Mouse (Mus musculus) spleen, postnatal 10 days (tissue): ENCODE results near the gene Mllt10.
"Not testable (repeated sequence)": the region's sequence is repeated elsewhere in the genome, so short reads cannot be mapped to it uniquely, and the experiment has no call there.

Source experiments
- DNase-seq, 2 experiments: peaks; one replicate each; pipeline ENCODE4 v3.0.0; 2021 to 2022; ENCODE audit warnings: low spot score in 2 of 2

Gene Mllt10

DNA sequence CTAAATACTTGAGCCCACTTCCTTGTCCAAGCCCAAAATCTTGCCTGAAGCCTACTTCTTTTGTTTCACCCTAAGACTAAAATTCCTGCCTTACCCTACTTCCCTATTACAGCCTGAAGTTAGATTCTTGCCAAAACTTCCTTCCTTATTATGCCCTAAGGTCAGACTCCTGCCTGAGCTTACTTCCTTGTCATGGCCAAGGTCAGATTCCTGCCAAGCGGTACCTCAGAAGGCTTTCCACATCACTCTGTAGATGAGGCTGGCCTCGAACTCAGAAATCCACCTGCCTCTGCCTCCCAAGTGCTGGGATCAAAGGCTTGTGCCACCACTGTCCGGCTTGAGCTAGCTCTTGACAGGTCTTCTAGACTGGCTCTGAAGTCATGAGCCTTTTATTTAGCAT lies 32.7 kb downstream of the Mllt10 start:
- not testable (repeated sequence) for DNase-seq

DNA sequence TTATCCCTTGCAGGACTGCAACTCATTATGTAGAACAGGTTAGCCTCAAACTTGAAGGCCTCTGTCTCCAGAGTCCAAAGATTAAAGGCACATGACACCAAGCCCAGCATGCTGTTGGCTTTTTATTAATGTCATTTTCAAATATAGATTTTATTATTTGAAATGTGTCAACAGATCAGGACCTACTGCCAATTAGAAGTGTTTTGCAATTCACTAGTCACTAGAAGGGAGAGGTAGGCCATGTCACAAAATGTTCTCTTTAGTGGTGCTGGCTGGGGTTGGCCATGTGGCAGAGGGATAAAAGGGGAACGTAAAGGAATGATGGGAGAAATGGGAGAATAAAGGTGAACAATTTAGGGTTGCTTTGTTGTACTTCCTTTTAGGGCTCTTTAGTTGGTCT lies 38.8 kb downstream of the Mllt10 start:
- no peak for DNase-seq

DNA sequence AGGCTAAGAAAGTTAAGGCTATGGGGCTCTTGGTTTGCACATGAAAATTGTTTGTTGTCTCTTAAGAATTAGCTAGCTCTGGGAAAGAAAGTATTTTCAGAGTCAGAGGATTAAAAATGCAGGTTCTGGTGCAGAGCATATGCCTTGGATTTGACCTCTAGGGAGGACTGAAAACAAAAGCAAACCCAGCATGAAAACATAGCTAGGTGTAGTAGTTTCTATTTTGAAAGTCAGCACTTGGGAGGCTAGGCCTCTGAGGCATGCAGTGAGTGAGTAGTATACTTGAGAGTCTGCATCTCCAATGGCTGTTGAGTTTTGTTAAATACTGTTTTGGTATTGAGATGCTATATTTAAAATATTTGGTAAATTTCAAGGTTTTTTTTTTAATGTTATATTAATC lies 39.3 kb downstream of the Mllt10 start:
- DNase-seq: no peak

DNA sequence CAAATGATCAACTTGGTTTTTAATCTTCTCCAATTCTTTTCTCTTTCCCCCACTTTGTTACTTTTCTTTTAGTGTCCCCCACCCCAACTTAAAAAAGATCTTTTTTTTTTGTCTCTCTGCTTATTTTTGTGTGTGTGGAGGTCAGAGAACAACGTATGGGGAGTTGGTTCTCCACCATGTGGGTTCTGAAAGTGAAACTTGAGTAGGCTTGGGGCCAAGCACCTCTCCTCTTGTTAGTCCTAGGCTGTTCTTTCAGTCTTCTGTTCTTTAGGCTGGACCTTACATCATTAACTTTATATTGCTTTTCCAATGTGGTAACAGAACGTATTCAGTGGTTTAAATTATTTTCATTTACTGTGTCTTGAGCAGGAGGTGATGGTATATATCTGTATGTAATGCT lies 40.8 kb downstream of the Mllt10 start:
- no peak for DNase-seq

DNA sequence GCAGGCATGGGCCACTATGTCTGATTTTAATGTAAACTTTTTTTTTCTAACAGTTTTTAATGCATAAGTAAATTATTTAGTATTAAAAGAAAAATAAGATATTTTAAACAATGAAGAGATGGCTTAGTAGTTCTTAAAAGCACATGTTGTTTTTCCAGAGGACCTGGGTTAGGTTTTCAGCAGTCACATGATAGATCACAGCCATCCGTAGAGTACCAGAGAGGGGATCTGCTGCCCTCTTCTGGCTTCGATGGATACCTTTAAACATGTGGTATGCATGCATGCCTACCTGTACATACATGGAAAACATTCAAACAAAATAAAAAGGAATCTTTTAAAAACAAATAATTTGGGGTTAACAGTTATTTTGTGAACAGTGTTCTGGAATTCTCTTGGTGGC lies 45.9 kb downstream of the Mllt10 start:
- DNase-seq: peak in 1 of 2 experiments; percentile 38

DNA sequence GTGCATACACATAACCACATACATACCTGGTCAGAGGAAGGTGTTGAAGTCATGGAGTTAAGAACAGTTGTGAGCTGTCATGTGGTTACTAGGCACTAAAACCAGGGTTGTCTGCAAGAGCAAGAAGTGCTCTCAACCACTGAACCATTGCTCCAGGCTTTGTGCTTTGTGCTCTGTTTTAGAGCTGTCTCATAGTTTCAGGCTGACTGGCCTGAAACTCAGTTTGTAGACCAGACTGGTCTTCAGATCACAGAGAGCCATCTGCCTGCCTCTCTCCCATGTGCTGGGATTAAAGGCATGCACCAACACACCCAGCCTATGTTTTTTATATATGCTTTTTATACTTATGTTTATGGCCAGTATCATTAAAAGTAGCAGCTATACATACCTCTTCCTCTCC lies 52.5 kb downstream of the Mllt10 start:
- no peak for DNase-seq

DNA sequence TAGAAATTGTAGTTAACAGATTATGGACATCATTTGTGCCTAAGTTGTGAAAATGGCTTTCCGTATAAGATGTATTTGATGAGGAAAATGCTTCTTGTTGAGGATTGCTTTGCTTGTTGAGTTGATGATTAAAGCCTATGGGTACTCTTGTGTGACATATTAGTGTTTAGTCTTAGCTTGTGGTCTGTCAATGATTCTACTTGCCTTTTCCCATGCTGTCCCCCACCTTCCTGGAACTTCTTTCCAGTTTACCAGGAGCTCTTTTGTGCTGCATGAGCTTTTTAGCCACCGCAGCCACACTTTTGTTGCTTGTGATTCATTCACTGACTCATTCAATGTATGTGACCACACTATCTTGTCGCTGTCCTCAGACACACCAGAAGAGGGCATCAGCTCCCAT lies 53.2 kb downstream of the Mllt10 start:
- DNase-seq: no peak

DNA sequence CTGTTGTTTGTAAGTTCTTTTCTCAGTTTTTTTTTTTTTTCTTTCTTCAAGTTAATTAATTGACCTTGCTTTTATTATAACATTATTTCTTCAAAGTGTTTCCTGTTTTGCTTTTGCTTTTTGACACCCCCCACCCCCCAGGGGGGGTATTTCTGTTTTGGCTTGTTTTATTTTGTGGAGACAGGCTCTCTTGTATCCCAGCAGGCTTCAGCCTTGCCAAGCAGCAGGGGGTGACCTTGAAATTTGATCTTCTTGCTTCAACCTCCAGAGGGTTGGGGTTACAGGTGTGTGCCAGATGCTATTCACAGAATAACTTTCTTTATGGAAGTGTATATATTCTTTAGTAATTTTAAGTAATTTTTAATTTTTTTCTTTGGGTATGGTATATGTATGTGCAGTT lies 56.4 kb downstream of the Mllt10 start:
- no peak for DNase-seq

DNA sequence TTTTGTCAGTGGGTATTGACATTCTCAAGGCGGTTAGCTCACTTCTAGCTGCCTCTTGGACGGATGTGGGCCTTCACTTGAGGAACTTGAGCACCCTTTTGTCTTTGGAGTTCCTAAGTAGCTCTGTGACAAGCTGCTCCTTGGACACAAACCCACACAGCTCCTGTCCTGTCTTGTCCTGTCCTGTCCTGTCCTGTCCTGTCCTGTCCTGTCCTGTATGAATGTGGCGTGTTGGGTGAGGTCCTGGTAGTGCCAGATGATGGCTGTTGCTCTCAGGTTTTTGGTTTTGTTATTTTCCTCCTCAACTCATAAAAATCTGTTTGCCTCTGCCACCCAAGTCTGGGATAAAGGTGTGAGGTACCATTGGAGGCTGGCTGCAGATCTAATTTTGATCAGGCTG lies 61.4 kb downstream of the Mllt10 start:
- no peak for DNase-seq

DNA sequence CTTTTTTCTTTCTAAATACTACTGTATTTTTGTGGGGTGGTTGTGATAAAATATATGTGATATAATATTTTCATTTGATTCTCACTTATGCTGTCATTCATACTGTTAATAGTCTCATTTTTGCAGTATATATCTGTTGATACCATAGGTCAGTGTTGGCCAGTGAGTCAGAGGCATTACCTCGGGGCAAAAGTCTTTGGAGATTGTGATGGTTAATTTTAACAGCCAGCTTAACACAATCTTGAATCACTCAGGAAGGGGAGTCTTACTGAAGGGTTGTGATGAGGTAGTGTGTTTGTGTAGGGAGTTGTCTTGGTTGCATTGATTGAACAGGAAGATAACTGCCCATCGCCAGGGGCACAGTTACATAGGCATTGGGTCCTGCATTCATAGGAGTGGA lies 83.1 kb downstream of the Mllt10 start:
- no peak for DNase-seq

DNA sequence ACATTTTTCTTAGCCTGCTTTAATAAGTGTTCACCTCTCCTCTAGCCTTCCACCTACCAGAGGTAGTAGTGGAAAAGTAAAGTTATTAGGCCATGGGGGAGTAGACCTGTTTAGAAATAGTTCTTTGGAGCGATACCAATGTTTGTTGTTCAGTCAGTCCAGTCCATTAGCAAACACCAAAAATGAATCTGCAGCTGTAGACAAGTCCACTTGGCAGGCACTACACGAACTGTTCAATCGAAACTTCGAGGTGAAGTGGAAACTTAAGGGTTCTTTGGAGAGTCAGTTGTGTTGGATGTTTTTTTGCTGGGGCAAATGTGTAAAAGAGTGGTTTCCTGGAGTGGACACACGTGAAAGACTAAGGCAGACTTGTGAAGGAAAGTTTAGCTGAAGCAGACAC lies 84.6 kb downstream of the Mllt10 start:
- DNase-seq: no peak

DNA sequence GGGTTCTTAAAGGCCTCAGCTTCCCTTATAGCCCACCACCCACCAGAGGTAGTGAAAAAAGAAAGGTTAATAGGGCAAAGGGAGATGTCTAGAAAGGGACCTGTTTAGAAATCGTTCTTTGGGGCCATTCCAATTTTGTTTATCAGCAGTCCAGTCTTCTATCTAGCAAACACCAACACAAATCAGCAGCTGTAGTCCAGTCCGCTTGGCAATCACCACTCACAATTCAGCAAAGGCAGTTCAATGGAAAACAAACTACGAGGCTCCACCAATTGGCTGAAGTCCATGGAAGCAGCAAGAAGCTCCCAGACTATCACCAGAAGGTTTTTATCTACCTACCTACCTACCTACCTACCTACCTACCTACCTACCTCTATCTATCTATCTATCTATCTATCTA lies 101.1 kb downstream of the Mllt10 start:
- DNase-seq: no peak

DNA sequence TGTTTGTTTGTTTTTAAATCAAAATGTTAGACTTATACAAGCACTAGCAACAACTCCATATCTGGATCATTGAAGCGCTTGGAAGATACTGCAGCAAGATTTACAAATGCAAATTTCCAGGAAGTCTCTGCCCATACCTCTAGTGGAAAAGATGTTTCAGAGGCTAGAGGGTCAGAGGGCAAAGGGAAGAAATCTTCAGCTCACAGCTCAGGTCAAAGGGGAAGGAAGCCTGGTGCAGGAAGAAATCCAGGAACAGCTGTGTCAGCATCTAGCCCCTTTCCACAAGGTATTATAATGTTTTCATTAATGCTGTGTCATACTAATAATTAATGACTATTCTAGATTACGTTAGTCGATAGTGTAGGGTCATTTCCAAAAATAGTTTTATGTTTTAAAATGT lies 104.4 kb downstream of the Mllt10 start:
- DNase-seq: no peak

DNA sequence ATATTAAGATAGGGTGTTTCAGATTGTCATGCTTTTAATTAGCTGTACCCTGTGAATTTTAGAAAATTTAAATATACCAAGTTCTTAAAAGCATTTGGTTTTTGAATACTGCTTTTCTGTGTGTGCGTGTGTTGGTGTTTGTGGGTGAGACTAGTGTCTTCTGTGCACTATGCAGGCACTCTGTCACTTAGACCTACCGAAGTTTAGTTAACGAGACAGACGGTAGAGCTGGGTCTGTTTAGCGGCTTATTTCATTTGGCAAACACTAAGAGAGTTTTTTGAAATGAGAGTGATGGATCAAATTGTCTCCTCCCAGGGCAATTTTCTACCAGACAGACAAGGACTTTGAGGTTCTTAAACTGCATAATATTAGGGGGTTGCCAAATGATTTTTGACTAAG lies 106.0 kb downstream of the Mllt10 start:
- DNase-seq: no peak

DNA sequence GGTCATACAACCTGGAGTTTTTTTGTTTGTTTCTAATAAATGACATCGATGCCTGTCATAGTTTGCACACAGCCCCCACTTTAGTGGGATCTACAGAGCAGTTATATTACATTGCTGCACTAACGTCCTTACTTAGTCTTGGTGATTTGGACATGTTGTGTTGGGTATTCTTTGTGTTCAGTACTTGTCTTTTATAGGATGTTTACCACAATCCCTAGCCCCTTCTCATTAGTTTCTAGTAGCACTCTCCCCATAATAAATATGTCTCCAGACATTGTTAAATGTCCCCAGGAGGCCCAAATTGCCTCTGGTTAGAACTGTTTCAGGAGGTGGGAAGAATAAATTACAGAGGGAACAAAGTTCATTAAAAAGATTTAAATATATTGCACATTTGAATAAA lies 110.5 kb downstream of the Mllt10 start:
- DNase-seq: no peak

DNA sequence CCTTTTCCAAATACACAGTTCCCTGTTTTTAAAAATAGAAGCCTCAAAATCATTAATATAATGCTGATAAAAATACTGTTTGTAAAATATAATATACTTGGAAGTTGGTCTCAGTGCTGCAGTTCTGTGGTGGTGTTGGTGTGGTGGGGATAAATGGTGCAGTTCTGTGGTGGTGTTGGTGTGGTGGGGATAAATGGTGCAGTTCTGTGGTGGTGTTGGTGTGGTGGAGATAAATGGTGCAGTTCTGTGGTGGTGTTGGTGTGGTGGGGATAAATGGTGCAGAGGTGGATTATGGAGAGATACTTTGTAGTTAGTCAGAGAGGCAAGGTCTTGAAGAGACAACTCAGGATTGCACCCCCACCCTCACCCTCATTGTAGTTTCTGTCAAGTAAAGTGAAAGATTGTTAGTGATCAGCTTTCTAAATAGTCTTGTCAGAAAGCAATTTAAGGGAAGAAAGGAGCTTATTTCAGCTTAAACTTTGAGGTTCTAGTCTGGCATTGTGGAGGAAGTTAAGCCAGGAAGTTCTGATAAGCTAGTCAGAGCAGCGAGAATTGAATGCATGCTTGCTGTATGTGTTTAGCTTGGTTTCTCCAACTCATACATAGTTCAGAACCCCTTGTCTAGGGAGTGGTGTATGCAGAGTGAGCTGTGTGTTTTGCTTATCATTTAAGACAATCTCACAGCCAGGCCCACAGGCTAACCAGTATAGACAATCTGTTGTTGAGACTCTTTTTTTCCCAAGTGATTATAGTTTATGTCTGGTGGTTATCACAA lies 114.3 kb downstream of the Mllt10 start:
- DNase-seq: no peak

DNA sequence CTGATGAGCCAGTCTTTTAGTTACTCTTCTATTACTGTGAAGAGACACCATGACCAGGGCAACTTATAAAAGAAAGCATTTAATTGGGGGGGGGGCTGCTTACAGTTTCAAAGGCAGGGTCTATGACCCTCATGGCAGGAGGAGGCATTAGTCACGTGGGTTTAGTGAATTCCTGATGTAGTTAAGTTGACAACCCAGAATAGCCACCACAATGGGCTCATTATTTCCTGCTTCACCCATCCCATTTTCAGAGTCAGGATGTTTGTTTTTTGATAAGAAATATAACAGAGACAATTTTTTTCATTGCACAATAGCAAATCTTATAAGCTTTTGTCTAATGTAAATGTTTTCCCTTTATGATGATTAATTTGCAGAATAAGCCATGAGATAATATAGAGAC lies 120.2 kb downstream of the Mllt10 start:
- no peak for DNase-seq

DNA sequence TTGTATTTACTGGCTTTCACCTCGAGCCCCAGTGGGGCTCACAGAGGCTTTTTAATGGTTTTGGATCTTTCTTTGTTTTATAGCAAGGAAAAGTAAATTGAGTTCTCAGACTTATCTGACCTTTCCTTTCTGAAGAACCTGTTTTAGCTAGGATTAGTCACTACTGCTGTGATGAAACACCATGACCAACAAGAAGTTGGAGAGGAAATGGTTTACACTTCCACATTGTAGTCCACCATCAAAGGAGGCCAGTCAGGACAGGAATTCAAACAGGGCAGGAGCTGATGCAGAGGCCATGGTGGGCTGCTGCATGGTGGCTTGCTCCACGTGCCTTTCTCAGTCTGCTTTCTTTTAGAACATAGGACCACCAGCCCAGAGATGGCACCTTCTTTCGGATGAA lies 121.2 kb downstream of the Mllt10 start:
- no peak for DNase-seq

DNA sequence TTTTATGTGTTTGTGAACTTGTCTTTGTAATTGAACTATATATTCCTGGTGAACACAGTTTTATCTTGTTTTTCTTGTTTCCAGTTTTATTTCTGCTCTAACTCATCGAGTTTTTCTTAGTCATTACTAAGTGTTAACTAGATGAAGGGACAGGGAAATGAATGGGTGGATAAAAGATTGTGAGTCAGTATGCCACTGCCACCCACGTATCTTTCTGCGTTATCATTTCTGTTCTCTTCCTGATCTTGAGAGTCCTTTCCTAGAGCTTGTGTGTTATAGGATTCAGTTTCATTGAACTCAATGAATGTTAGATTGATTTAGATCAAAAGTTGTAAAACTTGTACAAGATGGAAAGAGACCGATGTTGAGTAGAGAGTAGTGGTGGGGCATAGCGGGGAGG lies 125.3 kb downstream of the Mllt10 start:
- DNase-seq: no peak

DNA sequence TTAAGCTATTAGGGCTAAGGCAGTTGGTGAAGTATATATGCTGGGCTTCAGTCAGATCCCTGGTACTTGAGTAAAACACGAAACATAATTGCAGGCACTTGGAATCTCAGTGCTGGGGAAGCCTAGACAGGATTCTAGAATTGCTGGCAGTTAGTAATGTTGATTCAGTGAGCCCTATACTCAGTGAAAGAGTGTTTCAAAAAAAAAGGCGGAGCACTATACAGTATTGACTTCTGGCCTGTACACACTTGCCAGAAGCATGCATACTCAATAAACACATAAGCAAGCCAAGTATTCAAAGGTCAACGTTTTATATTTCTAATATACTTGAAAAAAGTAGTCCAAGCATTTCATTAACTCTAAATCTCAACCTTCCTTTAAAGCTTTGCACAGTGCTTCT lies 126.6 kb downstream of the Mllt10 start:
- no peak for DNase-seq

DNA sequence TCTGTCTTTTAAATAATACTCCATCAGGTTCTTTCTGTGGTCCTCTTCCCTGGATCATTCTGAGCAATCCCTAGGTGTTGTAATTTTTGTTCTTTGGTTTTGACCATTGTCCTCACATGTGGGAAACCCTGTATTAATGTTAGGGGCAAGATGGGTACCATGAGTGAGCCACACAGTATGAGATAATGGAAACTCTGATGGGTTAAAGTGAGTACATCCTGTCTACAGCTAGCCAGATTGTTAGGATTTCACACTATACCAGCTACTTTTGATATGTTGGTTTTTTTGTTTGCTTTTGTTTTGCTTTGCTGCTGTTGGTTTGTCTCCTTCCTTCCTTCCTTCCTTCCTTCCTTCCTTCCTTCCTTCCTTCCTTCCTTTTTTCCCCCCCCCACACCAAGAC lies 128.0 kb downstream of the Mllt10 start:
- DNase-seq: no peak

DNA sequence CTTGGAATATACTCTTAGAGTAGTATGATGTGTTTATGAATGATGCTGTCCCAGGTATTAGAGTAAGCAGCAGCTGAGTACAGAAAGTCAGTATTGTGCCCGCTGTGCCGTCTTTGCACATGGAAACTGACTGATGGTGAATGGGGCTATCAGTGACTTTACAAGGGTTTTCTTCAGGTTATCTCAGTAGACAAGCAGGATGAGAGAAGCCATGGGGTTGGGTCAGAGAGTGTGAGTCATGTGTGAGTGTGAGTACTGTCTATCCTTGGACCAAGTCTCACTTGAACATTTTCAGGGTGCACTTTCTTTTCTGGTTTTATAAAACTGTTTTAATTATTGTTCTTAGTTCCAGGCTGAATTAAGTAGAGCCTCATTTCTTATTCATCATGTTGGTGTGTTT lies 133.3 kb downstream of the Mllt10 start:
- no peak for DNase-seq

DNA sequence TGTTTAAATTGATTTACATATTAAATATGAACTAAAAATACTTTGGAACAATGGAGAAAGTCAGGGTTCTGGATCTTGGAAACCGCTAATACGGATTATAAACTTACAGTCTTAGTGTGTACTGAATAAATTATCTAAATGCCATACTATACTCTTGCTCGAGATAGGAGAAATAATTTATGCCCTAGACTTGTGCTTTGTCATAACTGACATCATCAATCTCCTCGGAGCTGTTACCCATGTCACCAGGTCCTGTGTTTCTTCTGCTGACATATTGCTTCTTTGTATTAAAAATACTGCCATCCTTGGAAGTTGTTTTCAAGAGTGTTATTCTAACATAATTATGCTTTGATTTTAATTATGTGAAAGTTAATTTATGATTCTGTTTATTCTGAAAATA lies 140.2 kb downstream of the Mllt10 start:
- DNase-seq: no peak

DNA sequence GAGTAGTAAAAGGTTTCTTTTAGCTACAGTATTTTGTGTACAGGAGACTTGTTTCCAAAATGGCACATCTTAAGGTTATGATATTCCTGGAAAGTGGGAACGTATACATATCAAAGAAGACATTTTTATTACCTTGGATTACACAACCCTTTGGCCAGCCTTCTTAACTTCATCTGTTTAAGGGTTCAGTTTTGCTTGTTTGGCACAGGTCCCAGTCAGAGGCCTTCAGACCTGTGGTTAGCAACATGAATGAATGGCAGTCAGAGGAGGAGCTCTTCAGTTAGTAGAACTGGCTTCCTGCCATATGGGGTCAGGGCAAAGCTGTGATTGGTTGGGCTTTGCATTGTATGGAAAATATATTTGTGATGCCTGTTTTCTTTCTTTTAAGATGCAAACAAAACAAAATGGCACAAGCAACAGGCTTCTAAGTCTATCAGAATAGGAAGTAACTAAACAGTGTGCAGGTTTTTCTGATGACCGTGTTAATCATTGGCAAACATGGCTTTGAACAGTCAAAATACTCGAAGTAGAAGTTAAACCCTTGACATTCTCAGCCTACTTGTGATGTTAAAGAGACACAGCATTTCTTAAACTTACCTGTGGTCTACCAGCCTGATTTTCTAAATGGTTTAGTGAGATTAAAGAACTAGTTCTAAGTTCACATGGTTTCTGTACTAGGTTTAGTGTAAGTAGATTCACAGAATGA lies 140.8 kb downstream of the Mllt10 start:
- no peak for DNase-seq
